Mouse (Mus musculus) ES-E14 (cell line): ENCODE data around the gene Ints14. TPM values are rescaled to one million over a fixed set of nuclear protein-coding genes. Genes with fewer than 3 reads are reported as not detected.

Experiments used
- DNase-seq: peaks from one replicate; pipeline ENCODE4 v3.0.0-alpha.2; 2013; ENCODE audit warnings: low read depth, low spot score
- H3K27ac ChIP-seq: 2 replicates; pipeline ENCODE4 v1.5.1; 2012; ENCODE audit warnings: low read depth, mild to moderate bottlenecking, low read length, moderate library complexity, mixed read lengths; ENCODE audit not compliant: poor library complexity, insufficient read depth, severe bottlenecking
- H3K36me3 ChIP-seq: 2 replicates; pipeline ENCODE4 v1.6.1; 2012; ENCODE audit warnings: mild to moderate bottlenecking, low read length, moderate library complexity, mixed read lengths; ENCODE audit not compliant: control insufficient read depth, poor library complexity, insufficient read depth, severe bottlenecking
- H3K4me1 ChIP-seq, 2 experiments: fragments of 150-350 bp in 1 of 2; sonication (generic) in 1 of 2; 2 replicates each; pipeline ENCODE4 v1.6.1; 2012; ENCODE audit warnings: low read length in 2 of 2, mild to moderate bottlenecking in 1 of 2, mixed read lengths in 1 of 2; ENCODE audit not compliant: control insufficient read depth in 2 of 2, insufficient read depth in 2 of 2, poor library complexity in 1 of 2
- H3K4me3 ChIP-seq, 2 experiments: fragments of 150-350 bp in 1 of 2; sonication (generic) in 1 of 2; 2 replicates each; pipeline ENCODE4 v1.5.1; 2012; ENCODE audit warnings: low read length in 2 of 2, low read depth in 1 of 2, mild to moderate bottlenecking in 1 of 2, mixed read lengths in 1 of 2; ENCODE audit not compliant: insufficient read depth in 1 of 2, poor library complexity in 1 of 2, severe bottlenecking in 1 of 2
- H3K9ac ChIP-seq: 2 replicates; pipeline ENCODE4 v1.6.1; 2012; ENCODE audit warnings: low read depth, mild to moderate bottlenecking, low read length, mixed read lengths; ENCODE audit not compliant: poor library complexity, insufficient read depth, severe bottlenecking
- H3K9me3 ChIP-seq: fragments of 150-350 bp; sonication (generic); 2 replicates; pipeline ENCODE4 v1.6.1; 2012; ENCODE audit warnings: low read depth, mild to moderate bottlenecking, low read length; ENCODE audit not compliant: control insufficient read depth, insufficient read depth
- CHD2 ChIP-seq: IDR thresholded peaks from 2 replicates; pipeline ENCODE4 v1.6.1; 2014; ENCODE audit warnings: mild to moderate bottlenecking, low read depth, low read length, inconsistent platforms
- HCFC1 ChIP-seq: IDR thresholded peaks from 2 replicates; pipeline ENCODE4 v1.6.1; 2012; ENCODE audit warnings: low read length, inconsistent platforms, borderline replicate concordance; ENCODE audit not compliant: insufficient read depth
- MAFK ChIP-seq: IDR thresholded peaks from 2 replicates; pipeline ENCODE4 v1.6.1; 2014; ENCODE audit warnings: mild to moderate bottlenecking, low read depth, low read length, inconsistent platforms; ENCODE audit not compliant: insufficient read depth
- ZC3H11A ChIP-seq: IDR thresholded peaks from 2 replicates; pipeline ENCODE4 v1.6.1; 2012; ENCODE audit warnings: low read depth, mild to moderate bottlenecking, inconsistent platforms, low read length, borderline replicate concordance
- ZNF384 ChIP-seq: IDR thresholded peaks from 2 replicates; pipeline ENCODE4 v1.6.1; 2012; ENCODE audit warnings: low read depth, low read length, inconsistent platforms
- in situ Hi-C, 2 experiments: fragments of 600-800 bp; cut with MboI; formaldehyde crosslinking; loops; one replicate each; pipeline ENCODE4 v1.15.1; 2025; ENCODE audit warnings: low sequenced_read_pairs in 2 of 2, inconsistent platforms in 1 of 2; ENCODE audit not compliant: unreplicated experiment in 2 of 2
- total RNA-seq: library from RNA; depleted of rRNA; stranded (reverse); fragments of 300-350 nt; gene quantifications from 2 replicates; pipeline ENCODE4 v1.2.3, GENCODE M21; 2012; rRNA removed

Ints14 gene
- 35.9 and 37.5 TPM in 2 replicates for total RNA-seq

GRCm38 (mm10) chr9:64960117-64960977 lies at the start of gene Ints14:
Ints14 (plus strand) TSS chr9:64960905.
- Histone ChIP-seq H3K4me3 (peak within 1 kb of the TSS; percentile 80 to 91), H3K36me3 (no peaks in the 10 kb centered on the region; the same call in none of the 2 replicates)

GRCm38 (mm10) chr9:64913406-64913805 lies 47.3 kb upstream of the Ints14 start:
- DNase-seq: no peak
- Histone ChIP-seq H3K4me1 (peaks cover 0 to 1% of the 10 kb centered on the region in 2 experiments; a peak in 1 of 4 replicates), H3K4me3 (no peak overlapping the region), H3K27ac (no peak overlapping the region), H3K9me3 (no peaks in the 10 kb centered on the region), H3K36me3 (peaks cover 2% of the 10 kb centered on the region; the same call in 1 of the 2 replicates), H3K9ac (no peak overlapping the region)
- in situ Hi-C loops: no loop called here
- TF ChIP-seq CHD2 (no peak), ZC3H11A (no peak), HCFC1 (no peak), ZNF384 (no peak), MAFK (no peak)

More at GRCm38 (mm10) chr9:64960117-64960977, at the start of gene Ints14:
- H3K27ac ChIP-seq: peak within 1 kb of the TSS; percentile 82
- H3K9me3 ChIP-seq: no peaks in the 10 kb centered on the region
- peak within 1 kb of the TSS; percentile 98 for H3K9ac ChIP-seq
- peak; percentile 96 for DNase-seq
- H3K4me1 ChIP-seq: peaks cover 2 to 3% of the 10 kb centered on the region in 2 experiments; a peak in 2 of 4 replicates
- in situ Hi-C loops: no loop called here
- TF ChIP-seq CHD2 (peak; percentile 43; the same call in 1 of the 2 replicates), ZNF384 (0 out of 2 replicates have a peak, but pooled peaks have one; percentile 27), HCFC1 (peak; percentile 88), MAFK (no peak)

DNA sequence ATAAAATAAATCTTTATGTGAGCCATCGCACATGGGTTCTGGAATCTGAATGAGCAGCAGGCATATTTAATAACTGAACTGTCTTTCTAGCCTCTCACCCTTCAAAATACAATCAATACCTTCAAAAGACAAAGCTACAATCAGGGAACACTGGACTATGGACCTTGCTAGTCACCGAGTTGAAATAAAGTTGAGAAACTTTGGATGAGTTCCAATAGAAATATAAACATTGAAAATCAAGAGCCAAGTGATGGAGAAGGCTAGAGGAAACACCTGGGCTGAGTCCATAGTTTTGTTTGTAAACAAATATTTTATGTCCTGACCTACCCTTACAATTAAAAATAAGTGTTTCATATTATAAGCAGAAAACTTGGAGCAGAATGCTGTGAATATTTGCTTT lies 46.7 kb upstream of the Ints14 start:
- Histone ChIP-seq H3K36me3 (peaks cover 2% of the 10 kb centered on the region; the same call in 1 of the 2 replicates), H3K9ac (no peak overlapping the region), H3K4me3 (no peak overlapping the region), H3K4me1 (peaks cover 0 to 1% of the 10 kb centered on the region in 2 experiments; a peak in 1 of 4 replicates), H3K9me3 (no peaks in the 10 kb centered on the region), H3K27ac (no peak overlapping the region)
- TF ChIP-seq ZC3H11A: no peak
- TF ChIP-seq CHD2: no peak
- TF ChIP-seq HCFC1: no peak
- TF ChIP-seq MAFK: no peak
- no peak for TF ChIP-seq ZNF384
- DNase-seq: no peak
- in situ Hi-C loops: no loop called here

- TF ChIP-seq ZC3H11A (no peak), HCFC1 (no peak), ZNF384 (no peak), MAFK (no peak), CHD2 (no peak)
- DNase-seq: no peak
- no peak overlapping the region for H3K27ac ChIP-seq
- peaks cover 0 to 1% of the 10 kb centered on the region in 2 experiments; a peak in 1 of 4 replicates for H3K4me1 ChIP-seq
- in situ Hi-C loops: no loop called here
- no peaks in the 10 kb centered on the region for H3K9me3 ChIP-seq
- H3K36me3 ChIP-seq: peaks cover 2% of the 10 kb centered on the region; the same call in 1 of the 2 replicates
- H3K4me3 ChIP-seq: no peak overlapping the region
- no peak overlapping the region for H3K9ac ChIP-seq
Observed at GRCm38 (mm10) chr9:64914629-64915028, 46.1 kb upstream of the Ints14 start.
